Mouse (Mus musculus) left cerebral cortex, postnatal 10 days (tissue): ENCODE measurements around the gene Aass. TPM values are rescaled to one million over a fixed set of nuclear protein-coding genes. Genes with fewer than 3 reads are reported as not detected.
"Not testable (repeated sequence)": the region's sequence is repeated elsewhere in the genome, so short reads cannot be mapped to it uniquely, and the experiment has no call there.

Experiments used
- DNase-seq, 2 experiments: peaks; one replicate each; pipeline ENCODE4 v3.0.0; 2021 to 2022; ENCODE audit warnings: low spot score in 2 of 2, mixed read lengths in 1 of 2; ENCODE audit errors: extremely low spot score in 1 of 2
- intact Hi-C: fragments of 180-260 bp; cut with DNase I; formaldehyde crosslinking; loops from one replicate; pipeline ENCODE4 v1.15.1; 2025
- total RNA-seq, 2 experiments: library from RNA; stranded (reverse); gene quantifications; 2 replicates each; pipeline ENCODE4 v1.2.3; 2021

The Aass gene
- total RNA-seq: 1 to 10 TPM in 1 of 2 experiments, under 1 TPM in 1; 0.85 to 2.4 TPM

DNA sequence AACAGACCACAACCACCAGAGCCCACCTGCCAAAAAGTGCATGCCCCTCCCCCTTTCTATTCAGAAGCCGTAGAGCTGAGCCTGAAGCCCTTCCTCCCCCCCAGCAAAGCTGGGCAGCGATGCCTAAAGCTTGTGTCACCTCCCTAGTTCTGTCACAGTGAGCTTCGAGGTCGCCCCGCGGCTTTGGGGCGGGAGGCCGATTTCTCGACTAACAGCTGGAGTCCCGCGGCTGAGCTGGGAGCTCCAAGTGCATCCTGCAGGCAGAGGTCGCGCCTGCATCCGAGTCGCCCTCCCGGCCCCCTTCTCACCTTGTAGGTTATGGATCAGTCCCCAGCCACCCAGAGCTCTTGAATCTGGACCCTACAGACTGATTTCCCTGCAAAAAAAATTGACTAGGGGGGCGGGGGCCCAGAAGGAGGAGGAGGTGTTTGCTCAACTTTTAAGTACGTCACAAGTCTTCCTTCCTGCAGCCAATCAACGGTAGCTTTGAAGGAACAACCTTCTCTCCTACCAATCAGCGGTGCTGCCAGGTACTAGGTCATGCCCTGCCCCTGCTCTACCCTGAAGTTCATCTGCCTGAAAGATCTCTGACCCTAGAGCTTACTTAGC, at the start of gene Aass:
Aass (minus strand) TSS at position 414 of the 609 bp plus-strand sequence.
- peak in 1 of 2 experiments; percentile 21 for DNase-seq
- intact Hi-C loops: no loop called here

DNA sequence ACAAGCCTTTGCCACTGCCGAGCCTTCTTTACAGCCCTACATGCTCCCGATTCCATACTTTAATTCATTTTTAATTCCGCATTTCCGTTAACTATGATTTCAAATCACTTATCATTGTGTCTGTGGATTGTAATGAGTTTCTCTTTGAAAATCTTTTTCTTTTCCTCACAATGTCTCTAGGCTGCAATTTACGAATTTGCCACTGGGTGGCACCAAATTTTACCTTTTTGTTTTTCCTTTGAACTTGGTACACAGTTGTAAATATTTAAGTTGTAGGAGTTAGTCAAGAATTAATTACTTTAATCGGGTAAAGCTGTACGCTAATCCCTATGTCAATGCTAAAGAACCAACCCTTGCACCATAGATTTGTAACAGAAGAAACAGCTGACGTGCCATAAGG, 47.3 kb upstream of the Aass start:
- intact Hi-C loops: loop anchor here (10.0 kb wide), 1 partner anchor 275 kb away; no protein-coding TSS in a partner anchor
- peak in 1 of 2 experiments; percentile 55 for DNase-seq

DNA sequence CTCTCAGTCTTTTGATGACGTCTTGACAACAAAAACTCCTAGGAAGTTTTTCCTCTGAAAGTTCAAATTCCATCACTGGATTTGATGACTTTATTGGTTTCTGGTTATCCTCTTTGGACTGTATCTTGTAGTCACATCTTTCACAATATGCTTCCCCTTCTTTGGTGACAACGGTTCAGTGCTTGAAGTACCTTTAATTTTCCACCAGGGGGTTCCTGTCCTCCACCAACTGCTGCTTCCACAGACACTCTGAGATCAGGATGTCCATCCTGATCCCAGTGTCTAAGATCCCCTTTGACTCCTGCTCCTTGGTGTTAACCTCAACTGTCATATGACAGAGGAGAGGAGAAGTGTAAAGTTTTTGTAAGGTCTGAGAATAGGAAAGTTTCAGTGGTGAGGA, 31.0 kb upstream of the Aass start:
- DNase-seq, intact Hi-C loops: not testable (repeated sequence)

DNA sequence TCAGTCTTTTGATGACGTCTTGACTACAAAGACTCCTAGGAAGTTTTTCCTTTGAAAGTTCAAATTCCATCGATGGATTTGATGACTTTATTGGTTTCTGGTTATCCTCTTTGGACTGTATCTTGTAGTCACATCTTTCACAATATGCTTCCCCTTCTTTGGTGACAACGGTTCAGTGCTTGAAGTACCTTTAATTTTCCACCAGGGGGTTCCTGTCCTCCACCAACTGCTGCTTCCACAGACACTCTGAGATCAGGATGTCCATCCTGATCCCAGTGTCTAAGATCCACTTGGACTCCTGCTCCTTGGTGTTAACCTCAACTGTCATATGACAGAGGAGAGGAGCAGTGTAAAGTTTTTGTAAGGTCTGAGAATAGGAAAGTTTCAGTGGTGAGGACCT, 23.6 kb upstream of the Aass start:
- DNase-seq, intact Hi-C loops: not testable (repeated sequence)

DNA sequence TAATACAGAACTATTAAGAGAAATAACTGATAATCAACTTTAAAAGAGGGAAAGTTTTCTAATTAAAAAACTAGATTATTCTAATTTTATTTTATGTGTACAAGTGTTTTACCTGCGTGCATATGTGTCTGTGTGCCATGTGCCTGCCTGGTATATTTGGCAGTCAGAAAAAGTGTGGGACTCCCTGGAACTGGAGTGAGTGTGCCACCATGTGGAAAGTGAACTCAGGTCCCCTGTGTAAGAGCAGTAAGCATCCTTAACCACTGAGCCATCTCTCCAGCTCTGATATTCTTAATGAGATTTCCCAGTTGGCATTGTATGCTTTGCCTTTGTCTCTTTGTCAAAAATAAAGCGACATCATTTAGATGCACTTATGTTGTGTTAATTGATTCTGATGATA, 20.3 kb upstream of the Aass start:
- DNase-seq: no peak
- intact Hi-C loops: no loop called here

DNA sequence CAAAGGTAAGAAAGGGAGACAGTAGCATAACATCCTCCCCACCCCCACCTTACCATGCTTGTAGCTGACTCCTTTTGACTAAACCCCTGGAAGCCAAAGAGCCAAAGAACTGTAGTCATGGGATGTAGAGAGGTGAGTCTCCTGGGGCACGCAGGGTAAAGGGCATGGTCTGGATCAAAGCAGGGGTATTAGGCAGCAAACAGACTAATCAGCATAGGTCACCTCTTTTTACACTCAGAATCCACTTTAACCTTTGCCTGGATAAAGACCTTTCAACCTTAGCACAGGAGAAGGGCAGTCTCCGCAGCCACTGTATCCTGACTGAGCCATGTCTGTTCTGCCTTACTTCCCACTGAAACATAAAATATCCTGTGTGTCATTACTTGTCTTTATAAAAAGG, 14.4 kb upstream of the Aass start:
- DNase-seq: no peak

DNA sequence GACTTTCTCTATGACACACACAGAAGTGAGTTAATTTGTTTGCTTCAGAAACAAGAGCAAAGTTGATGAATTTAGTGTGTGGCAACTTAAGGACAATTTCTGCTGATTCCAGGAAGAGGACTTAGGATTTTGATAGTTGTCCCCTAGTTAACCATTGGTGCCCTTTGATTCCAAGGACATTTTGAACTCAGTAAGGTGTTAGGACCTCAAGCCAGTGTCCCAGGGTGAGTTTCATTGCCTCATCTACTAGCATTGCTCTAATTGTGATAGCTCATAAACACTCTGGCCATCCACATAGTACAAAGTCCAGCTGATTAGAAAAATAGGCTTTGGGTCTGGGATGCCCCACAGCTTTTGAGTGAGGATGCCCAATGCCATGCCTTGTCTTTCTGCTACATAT, 11.2 kb upstream of the Aass start:
- intact Hi-C loops: no loop called here
- no peak for DNase-seq

More for the DNA sequence above, 14.4 kb upstream of the Aass start:
- intact Hi-C loops: no loop called here

DNA sequence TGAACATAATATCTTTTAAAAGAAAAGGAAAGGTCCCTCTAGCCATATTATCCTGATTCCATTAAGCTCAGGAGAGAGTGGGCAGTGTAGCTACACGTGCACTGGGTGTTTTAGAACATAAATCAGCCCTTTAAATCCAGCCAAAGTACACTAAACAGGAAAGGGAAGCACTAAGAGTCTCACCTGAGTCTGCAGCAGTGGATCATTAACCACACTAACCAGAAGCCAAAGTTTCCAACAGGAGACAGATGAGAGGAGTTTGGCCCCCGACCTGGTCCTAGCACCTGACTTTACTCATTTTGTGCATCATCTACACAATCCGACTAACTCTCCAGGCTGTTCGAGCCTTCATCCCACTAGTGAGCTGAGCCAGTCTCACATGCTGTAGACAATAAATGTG, 1.8 kb downstream of the Aass start:
- intact Hi-C loops: no loop called here
- DNase-seq: no peak

DNA sequence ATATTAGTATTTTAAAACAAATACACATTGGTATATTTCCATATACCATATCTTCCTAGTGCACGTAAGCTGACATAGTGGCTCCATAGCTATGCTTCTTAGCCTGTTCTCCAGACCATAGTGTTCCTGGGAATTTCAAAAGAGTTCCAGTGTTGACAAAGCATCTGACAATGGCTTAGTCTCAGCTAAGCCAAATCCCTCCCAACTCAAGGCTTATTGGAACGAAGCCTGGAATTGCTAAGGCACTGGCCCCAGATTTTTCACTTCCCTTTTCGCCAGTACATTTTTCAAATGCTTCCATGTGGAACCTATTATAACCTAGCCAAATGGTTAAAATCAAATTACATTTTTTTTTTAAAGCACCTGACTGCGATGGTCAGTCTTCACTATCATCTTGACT, 3.6 kb downstream of the Aass start:
- intact Hi-C loops: no loop called here
- DNase-seq: peak; percentile 8 to 14

DNA sequence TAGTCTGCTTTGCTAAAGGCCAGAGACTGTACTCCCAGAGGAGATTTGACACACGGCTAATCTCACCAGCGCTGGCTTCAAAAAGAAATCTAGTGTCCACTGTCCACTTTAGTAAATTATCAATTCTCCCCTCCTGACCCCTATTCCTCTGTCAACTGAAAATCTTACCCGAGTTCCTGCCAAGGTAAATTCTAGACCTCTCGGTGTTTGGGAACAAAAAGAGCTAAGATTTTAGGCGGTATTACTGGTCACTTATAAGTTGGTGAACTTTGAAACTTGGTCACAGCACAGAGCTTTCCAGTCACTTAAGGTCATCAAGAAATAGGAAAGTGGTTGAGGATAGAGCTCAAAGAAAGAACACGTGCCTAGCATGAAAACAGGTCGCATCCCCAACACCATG, 6.1 kb downstream of the Aass start:
- intact Hi-C loops: no loop called here
- DNase-seq: no peak

DNA sequence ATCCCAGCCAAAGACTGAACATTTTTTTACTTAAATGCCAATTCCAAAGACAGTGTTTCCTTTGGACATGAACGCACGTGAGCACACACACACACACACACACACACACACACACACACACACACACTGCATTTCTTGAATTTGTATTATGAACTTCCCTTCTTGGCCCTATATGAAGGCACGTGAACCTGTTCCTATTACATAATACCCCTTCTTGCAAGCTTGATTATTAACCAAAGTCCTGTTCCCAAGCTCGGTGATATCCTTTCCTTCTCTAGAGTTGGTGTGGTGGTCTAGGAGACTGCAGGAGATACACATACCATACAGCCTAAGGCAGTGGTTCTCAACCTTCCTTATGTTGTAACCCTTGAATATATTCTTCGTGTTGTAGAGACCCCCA, 7.0 kb downstream of the Aass start:
- intact Hi-C loops: no loop called here
- DNase-seq: no peak

DNA sequence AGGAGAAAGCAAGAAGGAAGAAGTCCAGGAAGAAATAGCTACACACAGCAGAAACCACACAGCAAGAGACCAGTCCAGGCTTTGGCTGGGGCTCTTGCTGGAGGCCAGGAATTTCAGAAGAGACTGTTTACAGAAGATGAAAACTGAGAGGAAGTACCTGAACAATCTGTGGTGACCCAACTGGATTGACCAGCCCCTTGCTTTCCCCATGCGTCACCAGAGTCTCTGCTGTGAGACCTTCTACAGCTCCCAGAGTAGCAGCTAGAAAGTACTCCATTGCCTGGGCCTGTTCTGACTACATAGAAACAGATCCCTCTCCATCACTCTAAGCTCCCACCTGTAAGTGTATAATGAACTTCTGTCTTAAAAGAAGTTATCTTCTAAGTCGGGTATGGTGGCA, 8.0 kb downstream of the Aass start:
- DNase-seq: no peak
- intact Hi-C loops: no loop called here

DNA sequence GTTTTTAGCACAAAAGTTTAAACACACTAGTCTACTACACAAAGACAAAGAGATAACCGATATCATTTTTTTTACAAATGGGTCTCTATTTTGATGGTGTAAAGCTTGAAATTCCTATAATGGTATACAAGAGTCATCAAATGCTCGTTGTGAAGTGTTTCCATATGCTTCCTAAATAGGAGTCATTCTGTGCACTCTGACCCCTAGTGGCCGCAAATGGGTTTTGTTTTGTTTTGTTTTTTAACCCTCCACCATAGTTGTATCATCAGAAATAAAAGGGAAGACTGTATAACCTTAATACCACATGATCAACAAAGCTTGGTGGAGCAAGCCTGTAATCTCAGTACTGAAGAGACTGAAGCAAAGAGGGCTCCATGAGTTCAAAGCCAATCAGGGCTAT, 9.9 kb downstream of the Aass start:
- DNase-seq: no peak
- intact Hi-C loops: no loop called here

DNA sequence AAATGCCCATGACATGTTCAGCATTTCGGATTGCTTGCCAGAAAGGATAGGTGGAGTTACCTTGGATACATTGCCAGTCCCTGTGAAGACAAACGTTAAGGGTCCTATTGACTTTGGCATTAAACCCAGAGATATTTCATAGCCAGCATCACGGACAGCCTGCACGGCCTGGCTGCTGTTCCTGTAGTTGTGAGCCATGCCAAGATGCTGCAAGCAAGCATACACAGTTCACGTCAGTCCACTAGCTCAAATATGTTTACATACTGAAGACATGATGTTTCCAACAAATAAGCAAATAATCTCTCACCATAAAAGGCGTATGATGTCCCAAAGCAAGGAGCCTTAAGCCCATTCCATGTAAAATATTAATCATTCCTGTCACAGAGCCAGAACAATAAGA, 18.0 kb downstream of the Aass start:
- no peak for DNase-seq
- intact Hi-C loops: no loop called here

DNA sequence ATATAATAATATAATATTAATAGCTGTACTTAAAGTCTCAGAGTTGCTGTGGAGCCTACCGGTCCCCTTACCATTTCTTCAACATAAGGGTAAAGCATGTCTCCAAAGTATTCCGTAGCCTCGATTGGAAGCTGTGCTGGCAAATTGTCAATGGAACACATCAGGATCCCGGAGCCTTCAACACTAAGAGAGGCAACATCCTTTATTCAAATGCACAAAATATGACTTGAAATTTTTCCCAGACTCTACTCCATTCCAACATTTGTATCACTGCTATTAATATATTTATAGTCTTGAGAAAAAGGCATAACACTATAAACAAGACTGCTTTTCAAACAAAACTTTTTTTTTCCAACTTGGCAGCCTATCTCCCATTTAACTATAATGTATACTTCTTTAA, 25.7 kb downstream of the Aass start:
- intact Hi-C loops: no loop called here
- DNase-seq: no peak

DNA sequence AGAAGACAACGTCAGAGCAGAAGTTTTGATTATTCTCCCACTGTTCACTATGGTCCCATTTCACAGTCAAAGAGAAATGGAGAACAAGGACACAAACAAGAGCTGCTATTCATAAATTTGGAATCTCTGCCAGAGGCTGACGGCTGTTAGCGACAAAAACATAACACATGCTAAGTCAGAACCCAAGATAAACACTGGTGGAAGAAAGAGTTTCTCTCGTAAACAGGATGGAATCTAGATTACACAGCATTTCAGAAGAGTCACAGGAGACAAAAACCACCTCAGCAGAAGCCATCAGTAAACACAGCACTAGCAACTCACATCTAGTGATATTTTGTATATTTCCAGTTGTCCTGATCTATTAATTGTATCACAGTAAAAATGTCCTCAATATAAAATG, 26.4 kb downstream of the Aass start:
- intact Hi-C loops: no loop called here

DNA sequence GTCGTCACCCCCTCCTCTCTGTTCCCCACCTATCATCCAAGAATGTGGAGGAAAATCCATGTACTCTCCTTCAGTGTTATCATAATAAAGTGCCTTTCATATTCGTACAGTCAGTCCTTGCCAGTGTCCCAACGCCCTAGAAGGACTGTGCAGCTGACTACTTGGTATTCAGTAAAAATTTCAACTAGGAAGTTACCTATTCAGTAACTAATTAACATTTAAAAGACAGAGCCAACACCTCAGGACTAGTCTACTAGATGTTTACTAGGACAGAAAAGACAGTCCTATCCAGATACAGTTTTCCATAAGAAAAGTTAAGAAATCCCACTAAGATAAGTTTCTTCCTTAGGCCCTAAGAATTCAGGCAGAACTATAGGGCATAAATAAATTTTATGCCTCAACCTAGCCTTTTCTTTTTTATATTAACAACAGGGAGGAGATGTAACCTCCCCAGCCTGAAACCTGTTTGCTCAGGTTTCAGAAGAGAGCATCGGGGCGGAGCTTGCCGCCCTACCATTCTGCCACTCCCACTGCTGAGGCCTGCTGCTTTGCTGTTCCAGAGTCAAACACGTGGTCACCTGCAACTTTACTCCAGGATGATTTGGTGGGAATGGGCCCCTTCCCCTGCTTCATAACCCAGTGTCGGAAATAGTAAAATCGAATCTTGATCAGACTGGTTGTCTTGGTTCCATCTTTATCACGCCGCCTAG, 42.3 kb downstream of the Aass start:
- DNase-seq, intact Hi-C loops: not testable (repeated sequence)

More for the DNA sequence above, 26.4 kb downstream of the Aass start:
- DNase-seq: no peak

DNA sequence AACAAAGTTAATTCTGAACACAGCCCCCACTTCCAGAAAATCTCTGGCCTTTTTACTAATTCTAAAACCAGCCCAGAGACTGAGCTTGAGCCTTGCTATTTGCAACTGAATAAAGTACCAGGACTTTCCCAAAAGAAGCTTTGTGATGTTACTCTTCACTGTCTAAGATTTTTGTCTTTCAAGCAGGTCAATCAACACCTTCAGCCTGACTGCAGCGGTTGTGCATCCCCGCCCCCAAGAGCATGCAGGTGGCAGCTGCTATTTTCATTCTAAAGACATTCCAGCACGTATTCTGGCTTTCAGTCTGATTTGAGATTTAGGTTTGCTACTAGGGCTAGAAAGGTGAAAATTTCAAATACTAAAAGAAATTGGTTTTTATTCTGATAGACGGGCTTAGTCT, 43.5 kb downstream of the Aass start:
- intact Hi-C loops, DNase-seq: not testable (repeated sequence)

DNA sequence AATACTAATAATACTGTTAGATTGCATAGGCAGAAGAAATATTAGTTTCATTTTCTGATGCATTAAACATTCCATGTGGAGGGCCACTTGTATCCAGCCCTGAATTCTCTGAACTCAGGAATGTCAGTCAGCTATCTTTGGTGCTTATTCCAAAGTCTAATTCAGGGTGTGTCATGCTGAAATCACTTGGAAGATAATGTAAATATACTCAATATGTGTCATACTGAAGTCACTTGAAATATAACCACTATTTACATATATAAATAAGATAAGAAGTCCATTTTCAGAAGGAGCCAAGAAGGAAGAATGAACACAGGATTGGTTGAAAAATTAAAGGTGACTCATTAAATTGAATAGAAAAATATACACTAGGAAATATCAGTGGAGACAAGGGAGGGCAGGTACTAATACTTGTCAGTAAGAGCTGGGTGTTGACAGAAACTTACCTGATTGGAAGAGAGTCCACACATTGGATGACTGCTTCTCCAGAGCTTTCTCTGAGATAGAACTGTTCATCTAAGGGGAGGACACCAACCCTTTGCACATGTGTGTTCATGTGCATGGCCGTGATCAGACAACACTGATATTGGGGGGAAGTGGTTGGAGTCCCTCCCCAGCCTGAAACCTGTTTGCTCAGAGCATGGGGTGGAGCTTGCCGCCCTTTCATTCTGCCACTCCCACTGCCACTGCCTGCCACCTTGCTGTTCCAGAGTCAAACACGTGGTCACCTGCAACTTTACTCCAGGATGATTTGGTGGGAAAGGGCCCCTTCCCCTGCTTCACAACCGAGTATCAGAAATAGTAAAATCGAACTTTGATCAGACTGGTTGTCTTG, 48.0 kb downstream of the Aass start:
- intact Hi-C loops: no loop called here
- no peak for DNase-seq
